21 mouse cellular contexts compared by ENCODE assay signal in genomic region chr6:93666731-93667130, GRCm38 (mm10).
DNase-seq lines count a peak whose midpoint lies in the region; ATAC-seq and TF ChIP-seq lines count a peak whose summit lies in the region.
"Had no signal": no experiment of that assay in that cellular context is flagged by ENCODE, and none has a peak within 500 bp of the region (broad histone marks: within the 10 kb centered on the region; RNA-seq: fewer than 3 reads in every experiment).

No protein-coding gene starts in this region.

- no peaks in the 10 kb centered on the region for H3K27me3 ChIP-seq in midbrain, embryonic 15.5 days (replicated peaks)
- H3K27me3 ChIP-seq in midbrain, postnatal 0 days (ENCODE audit: insufficient read depth, low read length), result no peaks in the 10 kb centered on the region
- no peaks in the 10 kb centered on the region for H3K27me3 ChIP-seq in embryonic facial prominence, embryonic 10.5 days (replicated peaks; ENCODE audit: low read depth, poor library complexity, severe bottlenecking)
- H3K27me3 ChIP-seq in limb, embryonic 15.5 days, result no peaks in the 10 kb centered on the region
- no peaks in the 10 kb centered on the region for H3K27me3 ChIP-seq in forebrain, embryonic 12.5 days
- no peaks in the 10 kb centered on the region for H3K27me3 ChIP-seq in forebrain, embryonic 16.5 days (replicated peaks; ENCODE audit: control insufficient read depth, insufficient read depth, low read length)
- H3K27me3 ChIP-seq: heart, embryonic 13.5 days; hindbrain, embryonic 13.5 days; intestine, embryonic 15.5 days had no signal

- H3K4me2 ChIP-seq in midbrain, embryonic 15.5 days, result no peak overlapping the region
- no peak overlapping the region for H3K4me2 ChIP-seq in midbrain, postnatal 0 days (ENCODE audit: low read depth, low read length, poor library complexity, severe bottlenecking)
- no peak overlapping the region for H3K4me2 ChIP-seq in limb, embryonic 15.5 days
- no peak overlapping the region for H3K4me2 ChIP-seq in forebrain, embryonic 12.5 days
- H3K4me2 ChIP-seq in forebrain, embryonic 16.5 days (ENCODE audit: low read length), result no peak overlapping the region
- H3K4me2 ChIP-seq: heart, embryonic 13.5 days; hindbrain, embryonic 13.5 days; intestine, embryonic 15.5 days; liver, embryonic 11.5 days had no signal

- no peak for DNase-seq in midbrain, postnatal 0 days (ENCODE audit: low spot score)
- DNase-seq in embryonic facial prominence, embryonic 10.5 days (ENCODE audit: low spot score), result peak; percentile 40
- peak; percentile 69 for DNase-seq in forelimb bud, embryonic 11.5 days (ENCODE audit: low read depth, low spot score)
- DNase-seq: adrenal gland, adult 8-10 months; cerebellum, adult 9-10 months; gastrocnemius, adult 2 months; kidney, postnatal 4 days; layer of hippocampus, adult 9-11 months; lung, adult 18-20 months; lung, postnatal 14 days; right cerebral cortex, adult 18-20 months; thymus, postnatal 36 days had no signal

- ATAC-seq in midbrain, embryonic 15.5 days (replicated peaks), result peak; percentile 45; the same call in 1 of the 2 replicates
- ATAC-seq in midbrain, postnatal 0 days (ENCODE audit: low FRiP score), result no peak
- no peak for ATAC-seq in limb, embryonic 15.5 days (ENCODE audit: insufficient number of reproducible peaks, low FRiP score, low TSS enrichment, low read depth)
- no peak for ATAC-seq in forebrain, embryonic 12.5 days (ENCODE audit: low FRiP score)
- ATAC-seq in forebrain, embryonic 16.5 days, result no peak
- ATAC-seq: intestine, embryonic 15.5 days had no signal

- 56% methylated on average over 2 of the region's 2 CpGs for WGBS in midbrain, embryonic 15.5 days
- WGBS in midbrain, postnatal 0 days, result 51% methylated on average over 2 of the region's 2 CpGs
- WGBS in embryonic facial prominence, embryonic 10.5 days, result 38% methylated on average over 2 of the region's 2 CpGs
- WGBS in limb, embryonic 15.5 days, result 20% methylated on average over 2 of the region's 2 CpGs
- 45% methylated on average over 2 of the region's 2 CpGs for WGBS in forebrain, embryonic 12.5 days
- 32% methylated on average over 2 of the region's 2 CpGs for WGBS in forebrain, embryonic 16.5 days

- H3K9ac ChIP-seq in midbrain, embryonic 15.5 days, result no peak overlapping the region
- H3K9ac ChIP-seq in midbrain, postnatal 0 days (replicated peaks; ENCODE audit: low read length, poor library complexity, severe bottlenecking), result no peak overlapping the region
- H3K9ac ChIP-seq in limb, embryonic 15.5 days, result no peak overlapping the region
- no peak overlapping the region for H3K9ac ChIP-seq in forebrain, embryonic 12.5 days
- no peak overlapping the region for H3K9ac ChIP-seq in forebrain, embryonic 16.5 days (replicated peaks; ENCODE audit: low read depth, low read length)
- H3K9ac ChIP-seq: heart, embryonic 13.5 days; hindbrain, embryonic 13.5 days; intestine, embryonic 15.5 days had no signal

- H3K9me3 ChIP-seq in midbrain, embryonic 15.5 days, result no peaks in the 10 kb centered on the region
- H3K9me3 ChIP-seq in midbrain, postnatal 0 days (ENCODE audit: low read length), result no peaks in the 10 kb centered on the region
- H3K9me3 ChIP-seq in embryonic facial prominence, embryonic 10.5 days, result no peaks in the 10 kb centered on the region
- no peaks in the 10 kb centered on the region for H3K9me3 ChIP-seq in limb, embryonic 15.5 days
- H3K9me3 ChIP-seq in forebrain, embryonic 12.5 days, result no peaks in the 10 kb centered on the region
- H3K9me3 ChIP-seq in forebrain, embryonic 16.5 days (ENCODE audit: control insufficient read depth, low read length), result no peaks in the 10 kb centered on the region
- H3K9me3 ChIP-seq: heart, embryonic 13.5 days; hindbrain, embryonic 13.5 days; intestine, embryonic 15.5 days had no signal

- no peak overlapping the region for H3K4me3 ChIP-seq in midbrain, embryonic 15.5 days
- H3K4me3 ChIP-seq in midbrain, postnatal 0 days (ENCODE audit: low read depth, low read length), result no peak overlapping the region
- H3K4me3 ChIP-seq in embryonic facial prominence, embryonic 10.5 days, result no peak overlapping the region
- H3K4me3 ChIP-seq in limb, embryonic 15.5 days, result no peak overlapping the region
- no peak overlapping the region for H3K4me3 ChIP-seq in forebrain, embryonic 12.5 days (replicated peaks)
- H3K4me3 ChIP-seq in forebrain, embryonic 16.5 days (replicated peaks; ENCODE audit: low read length), result no peak overlapping the region
- H3K4me3 ChIP-seq: gastrocnemius, adult 2 months; heart, embryonic 13.5 days; hindbrain, embryonic 13.5 days; intestine, embryonic 15.5 days; myocyte had no signal

- no peaks in the 10 kb centered on the region for H3K36me3 ChIP-seq in midbrain, embryonic 15.5 days (replicated peaks)
- H3K36me3 ChIP-seq in midbrain, postnatal 0 days (ENCODE audit: insufficient read depth, low read length), result no peaks in the 10 kb centered on the region
- H3K36me3 ChIP-seq in embryonic facial prominence, embryonic 10.5 days (replicated peaks), result no peaks in the 10 kb centered on the region
- no peaks in the 10 kb centered on the region for H3K36me3 ChIP-seq in limb, embryonic 15.5 days
- H3K36me3 ChIP-seq in forebrain, embryonic 12.5 days (replicated peaks), result no peaks in the 10 kb centered on the region
- H3K36me3 ChIP-seq in forebrain, embryonic 16.5 days (ENCODE audit: control insufficient read depth, insufficient read depth), result no peaks in the 10 kb centered on the region
- H3K36me3 ChIP-seq: heart, embryonic 13.5 days; hindbrain, embryonic 13.5 days; intestine, embryonic 15.5 days had no signal

- TF ChIP-seq CTCF in midbrain, postnatal 0 days (IDR thresholded peaks at IDR 0.05), result no peak

- 0 out of 2 replicates have a peak overlapping the region, but pooled peaks have one; percentile 23 for H3K27ac ChIP-seq in midbrain, embryonic 15.5 days
- H3K27ac ChIP-seq in midbrain, postnatal 0 days (ENCODE audit: low read depth, low read length), result no peak overlapping the region
- no peak overlapping the region for H3K27ac ChIP-seq in embryonic facial prominence, embryonic 10.5 days (replicated peaks)
- 0 out of 2 replicates have a peak overlapping the region, but pooled peaks have one; percentile 1 for H3K27ac ChIP-seq in limb, embryonic 15.5 days
- no peak overlapping the region for H3K27ac ChIP-seq in forebrain, embryonic 12.5 days
- H3K27ac ChIP-seq in forebrain, embryonic 16.5 days (ENCODE audit: low read length), result no peak overlapping the region
- H3K27ac ChIP-seq: gastrocnemius, adult 2 months; heart, embryonic 13.5 days; hindbrain, embryonic 13.5 days; intestine, embryonic 15.5 days had no signal

- H3K4me1 ChIP-seq in midbrain, embryonic 15.5 days, result no peaks in the 10 kb centered on the region
- no peaks in the 10 kb centered on the region for H3K4me1 ChIP-seq in midbrain, postnatal 0 days (ENCODE audit: insufficient read depth, low read length)
- H3K4me1 ChIP-seq in embryonic facial prominence, embryonic 10.5 days, result peaks cover 10% of the 10 kb centered on the region
- peaks cover 6% of the 10 kb centered on the region for H3K4me1 ChIP-seq in limb, embryonic 15.5 days
- H3K4me1 ChIP-seq in forebrain, embryonic 12.5 days, result no peaks in the 10 kb centered on the region
- no peaks in the 10 kb centered on the region for H3K4me1 ChIP-seq in forebrain, embryonic 16.5 days (replicated peaks; ENCODE audit: control insufficient read depth, insufficient read depth, low read length)
- H3K4me1 ChIP-seq: heart, embryonic 13.5 days; intestine, embryonic 15.5 days had no signal

Comparison
In these comparisons a context has a peak if more than half of its experiments do, and no peak if none do; other contexts are left out.
1. H3K27ac ChIP-seq: peak in midbrain, embryonic 15.5 days (single experiment) and limb, embryonic 15.5 days (single experiment); none in midbrain, postnatal 0 days (single experiment), embryonic facial prominence, embryonic 10.5 days (single experiment), forebrain, embryonic 12.5 days (single experiment) and forebrain, embryonic 16.5 days (single experiment).